Mouse (Mus musculus) lung, adult 2 months (tissue): ENCODE data around the gene Lama4. TPM values are rescaled to one million over a fixed set of nuclear protein-coding genes. Genes with fewer than 3 reads are reported as not detected.

Experiments used
- DNase-seq: peaks from one replicate; pipeline ENCODE4 v3.0.0; 2022
- H3K4me1 ChIP-seq: fragments of 200-500 bp; 2 replicates; pipeline ENCODE4 v1.6.1; 2011; ENCODE audit warnings: low read length; ENCODE audit not compliant: control insufficient read depth, insufficient read depth
- H3K4me3 ChIP-seq: fragments of 200-500 bp; replicated peaks from 2 replicates; pipeline ENCODE3; 2011; ENCODE audit warnings: low read depth, mild to moderate bottlenecking, control low read depth, low read length; ENCODE audit errors: extremely low read depth
- CTCF ChIP-seq: fragments of 200-500 bp; IDR thresholded peaks from 2 replicates; pipeline ENCODE4 v1.5.1; 2011; ENCODE audit warnings: mild to moderate bottlenecking, low read length, control low read depth; ENCODE audit not compliant: insufficient read depth
- POLR2A ChIP-seq: fragments of 200-500 bp; IDR thresholded peaks from 2 replicates; pipeline ENCODE4 v1.6.1; 2011; ENCODE audit warnings: low read depth, mild to moderate bottlenecking, control low read depth, low read length, borderline replicate concordance; ENCODE audit errors: extremely low read depth
- WGBS: fragments of 180-500 bp; shearing (Covaris S2); methylation state at CpG from one replicate; pipeline ENCODE4 v1.1.7; 2018; 5-methylcytosine and 5-hydroxymethylcytosine counted together
- polyA plus RNA-seq: library from polyadenylated mRNA; depleted of rRNA; stranded (reverse); fragments of >200 nt; gene quantifications from 2 replicates; pipeline ENCODE4 v1.2.3, GENCODE M21; 2012

Lama4 gene
- polyA plus RNA-seq, 1 experiment = 48.2 TPM

- no peak for DNase-seq
- no peak for TF ChIP-seq CTCF
- TF ChIP-seq POLR2A = no peak
- no peak overlapping the region for H3K4me3 ChIP-seq
- no peaks in the 10 kb centered on the region for H3K4me1 ChIP-seq
- 64% methylated on average over 4 of the region's 4 CpGs for WGBS
Observed at GRCm38 (mm10) chr10:39017986-39018385, 52.7 kb downstream of the Lama4 start.

- Histone ChIP-seq H3K4me3 (no peak overlapping the region), H3K4me1 (no peaks in the 10 kb centered on the region)
- 79% methylated on average over 1 of the region's 1 CpGs for WGBS
- TF ChIP-seq CTCF (no peak), POLR2A (no peak)
- no peak for DNase-seq
Observed at GRCm38 (mm10) chr10:39018635-39019034, 53.3 kb downstream of the Lama4 start.

- no peaks in the 10 kb centered on the region; the same call in 1 of the 2 replicates for H3K4me1 ChIP-seq
- DNase-seq = no peak
- no peak overlapping the region for H3K4me3 ChIP-seq
- TF ChIP-seq CTCF = no peak
- no peak for TF ChIP-seq POLR2A
- 54% methylated on average over 5 of the region's 5 CpGs for WGBS
Observed at GRCm38 (mm10) chr10:39023618-39024256, 58.4 kb downstream of the Lama4 start.

- no peaks in the 10 kb centered on the region; the same call in 1 of the 2 replicates for H3K4me1 ChIP-seq
- 71% methylated on average over 8 of the region's 8 CpGs for WGBS
- H3K4me3 ChIP-seq = no peak overlapping the region
- DNase-seq = no peak
- TF ChIP-seq CTCF (no peak), POLR2A (no peak)
Observed at GRCm38 (mm10) chr10:39026529-39026928, 61.2 kb downstream of the Lama4 start.

GRCm38 (mm10) chr10:39027058-39027457, 61.7 kb downstream of the Lama4 start:
- 70% methylated on average over 5 of the region's 5 CpGs for WGBS
- TF ChIP-seq POLR2A (no peak), CTCF (no peak)
- no peak for DNase-seq
- H3K4me1 ChIP-seq = no peaks in the 10 kb centered on the region; the same call in 1 of the 2 replicates
- no peak overlapping the region for H3K4me3 ChIP-seq

- Histone ChIP-seq H3K4me1 (no peaks in the 10 kb centered on the region; the same call in 1 of the 2 replicates), H3K4me3 (no peak overlapping the region)
- DNase-seq = no peak
- WGBS = 80% methylated on average over 5 of the region's 5 CpGs
- TF ChIP-seq CTCF = no peak
- no peak for TF ChIP-seq POLR2A
Observed at GRCm38 (mm10) chr10:39028403-39028802, 63.1 kb downstream of the Lama4 start.

- Histone ChIP-seq H3K4me3 (no peak overlapping the region), H3K4me1 (no peaks in the 10 kb centered on the region)
- no peak for DNase-seq
- TF ChIP-seq CTCF = no peak
- TF ChIP-seq POLR2A = no peak
- 72% methylated on average over 6 of the region's 6 CpGs for whole genome bisulfite sequencing
Observed at GRCm38 (mm10) chr10:39029297-39030147, 64.2 kb downstream of the Lama4 start.

GRCm38 (mm10) chr10:39030148-39030685, 64.9 kb downstream of the Lama4 start:
- Histone ChIP-seq H3K4me3 (no peak overlapping the region), H3K4me1 (no peaks in the 10 kb centered on the region)
- no peak for TF ChIP-seq POLR2A
- no peak for TF ChIP-seq CTCF
- DNase-seq = no peak
- WGBS = 91% methylated on average over 14 of the region's 14 CpGs

- Histone ChIP-seq H3K4me1 (no peaks in the 10 kb centered on the region), H3K4me3 (no peak overlapping the region)
- DNase-seq = no peak
- WGBS = 49% methylated on average over 4 of the region's 4 CpGs
- no peak for TF ChIP-seq POLR2A
- TF ChIP-seq CTCF = no peak
Observed at GRCm38 (mm10) chr10:39039564-39039963, 74.2 kb downstream of the Lama4 start.

- no peak overlapping the region for H3K4me3 ChIP-seq
- TF ChIP-seq POLR2A (no peak), CTCF (no peak)
- H3K4me1 ChIP-seq = no peaks in the 10 kb centered on the region
- no peak for DNase-seq
- WGBS = 56% methylated on average over 5 of the region's 5 CpGs
Observed at GRCm38 (mm10) chr10:39040026-39040425, 74.7 kb downstream of the Lama4 start.
